In genomic region chr1:36557457-36558011, GRCm38 (mm10) we compare ENCODE assay signal across 9 mouse cellular contexts. TPM values are rescaled to one million over a fixed set of nuclear protein-coding genes. Genes with fewer than 3 reads are reported as not detected.
DNase-seq lines count a peak whose midpoint lies in the region; ATAC-seq and TF ChIP-seq lines count a peak whose summit lies in the region.
"Had no signal": no experiment of that assay in that cellular context is flagged by ENCODE, and none has a peak within 500 bp of the region (broad histone marks: within the 10 kb centered on the region; RNA-seq: fewer than 3 reads in every experiment).

No protein-coding gene starts in this region.

- 0 out of 2 replicates have a peak, but pooled peaks have one; percentile 35 for TF ChIP-seq POLR2A in heart, adult 2 months (IDR thresholded peaks at IDR 0.05; ENCODE audit: insufficient read depth, low read depth, low read length)

- intact Hi-C loops in heart, adult 2 months (cut with DNase I) = loop anchor here (2.0 kb wide), 1 partner anchor 55 kb away; no protein-coding TSS in a partner anchor

- TF ChIP-seq EP300 in heart, adult 2 months (IDR thresholded peaks at IDR 0.05; ENCODE audit: insufficient read depth, low read depth, low read length) = no peak

- H3K4me3 ChIP-seq in heart, adult 2 months = peak overlapping the region; percentile 98
- peak overlapping the region; percentile 94 for H3K4me3 ChIP-seq in limb, embryonic 15.5 days
- peak overlapping the region; percentile 99 for H3K4me3 ChIP-seq in midbrain, embryonic 13.5 days (replicated peaks)

- H3K9ac ChIP-seq in heart, adult 2 months (ENCODE audit: low read depth, low read length) = peak overlapping the region; percentile 91
- H3K9ac ChIP-seq in limb, embryonic 15.5 days = peak overlapping the region; percentile 87
- peak overlapping the region; percentile 99 for H3K9ac ChIP-seq in midbrain, embryonic 13.5 days (replicated peaks)

- H3K27me3 ChIP-seq in heart, adult 2 months (ENCODE audit: control insufficient read depth, insufficient read depth, low read length) = no peaks in the 10 kb centered on the region
- no peaks in the 10 kb centered on the region for H3K27me3 ChIP-seq in limb, embryonic 15.5 days
- H3K27me3 ChIP-seq in midbrain, embryonic 13.5 days = 0 out of 2 replicates have a peak, but pooled peaks cover 4% of the 10 kb centered on the region

- peak; percentile 34 for ATAC-seq in cerebellum, adult (ENCODE audit: insufficient number of reproducible peaks, low FRiP score, low TSS enrichment)
- ATAC-seq in limb, embryonic 15.5 days (ENCODE audit: insufficient number of reproducible peaks, low FRiP score, low TSS enrichment, low read depth) = peak; percentile 86
- peak; percentile 62 for ATAC-seq in midbrain, embryonic 13.5 days

- peaks cover 12% of the 10 kb centered on the region for H3K4me1 ChIP-seq in heart, adult 2 months (ENCODE audit: control insufficient read depth, insufficient read depth, low read length)
- peaks cover 49% of the 10 kb centered on the region for H3K4me1 ChIP-seq in limb, embryonic 15.5 days
- H3K4me1 ChIP-seq in midbrain, embryonic 13.5 days (replicated peaks) = peaks cover 40% of the 10 kb centered on the region

- H3K4me2 ChIP-seq in limb, embryonic 15.5 days = peak overlapping the region; percentile 82
- H3K4me2 ChIP-seq in midbrain, embryonic 13.5 days (replicated peaks) = peak overlapping the region; percentile 99

- TF ChIP-seq CTCF in heart, adult 2 months (IDR thresholded peaks at IDR 0.05) = peak; percentile 7; the same call in 1 of the 2 replicates

- peak overlapping the region; percentile 99 for H3K27ac ChIP-seq in heart, adult 2 months
- H3K27ac ChIP-seq in limb, embryonic 15.5 days = peak overlapping the region; percentile 99
- H3K27ac ChIP-seq in midbrain, embryonic 13.5 days = peak overlapping the region; percentile 100

- WGBS in heart, adult 2 months = 1% methylated on average over 48 of the region's 48 CpGs
- under 1% methylated on average over 47 of the region's 48 CpGs for WGBS in limb, embryonic 15.5 days
- under 1% methylated on average over 48 of the region's 48 CpGs for WGBS in midbrain, embryonic 13.5 days

- DNase-seq in cerebellum, adult 9-11 months = no peak
- DNase-seq in embryo, embryonic 9.5 days (ENCODE audit: extremely low spot score) = peak; percentile 90
- DNase-seq in heart, adult 2 months = peak; percentile 92
- DNase-seq in kidney, adult 11 months = peak; percentile 71
- DNase-seq in spleen, postnatal 10 days (ENCODE audit: low spot score in 2 of 2) = peak; percentile 30 to 56

- H3K9me3 ChIP-seq in limb, embryonic 15.5 days = no peaks in the 10 kb centered on the region
- no peaks in the 10 kb centered on the region for H3K9me3 ChIP-seq in midbrain, embryonic 13.5 days

- H3K36me3 ChIP-seq in heart, adult 2 months (ENCODE audit: control insufficient read depth, insufficient read depth, low read length) = no peaks in the 10 kb centered on the region
- peaks cover 30% of the 10 kb centered on the region for H3K36me3 ChIP-seq in limb, embryonic 15.5 days
- peaks cover 28% of the 10 kb centered on the region for H3K36me3 ChIP-seq in midbrain, embryonic 13.5 days

- H3K79me2 ChIP-seq in heart, adult 2 months (replicated peaks; ENCODE audit: control insufficient read depth, insufficient read depth, low read length) = peaks cover 3% of the 10 kb centered on the region; the same call in 1 of the 2 replicates

RNA-seq across cellular contexts. Expression of gene Sema4c, which starts 0.6 kb away (rescaled TPM):
- total RNA-seq in heart, adult 2 months (2021) = 10 to 100 TPM; 10.6 to 11.1 TPM
- polyA plus RNA-seq in heart, adult 2 months (2012; rRNA removed) = 12.7 and 15.2 TPM in 2 replicates
- 15.4 and 18.1 TPM in 2 replicates for polyA plus RNA-seq in limb, embryonic 15.5 days (2015; fragmentation: Nextera tagmentation; extraction: Ambion mirVana)
- polyA plus RNA-seq in midbrain, embryonic 13.5 days (2015; fragmentation: Nextera tagmentation; extraction: Ambion mirVana) = 33.4 and 35.4 TPM in 2 replicates

RNA-seq across cellular contexts. Expression of gene Ankrd39, which starts 10.3 kb away (rescaled TPM):
- 1 to 10 TPM; 6.2 to 6.3 TPM for total RNA-seq in heart, adult 2 months (2021)
- polyA plus RNA-seq in heart, adult 2 months (2012; rRNA removed) = 11.1 TPM in 2 replicates
- polyA plus RNA-seq in limb, embryonic 15.5 days (2015; fragmentation: Nextera tagmentation; extraction: Ambion mirVana) = 21.7 and 24.0 TPM in 2 replicates
- polyA plus RNA-seq in midbrain, embryonic 13.5 days (2015; fragmentation: Nextera tagmentation; extraction: Ambion mirVana) = 22.1 and 22.3 TPM in 2 replicates

RNA-seq across cellular contexts. Expression of gene Gm42417, which starts 18.3 kb away (rescaled TPM):
- 100 to 1,000 TPM; 148 to 172 TPM for total RNA-seq in heart, adult 2 months (2021)
- 0.09 TPM in 1 of 2 replicates, not detected in the other for polyA plus RNA-seq in heart, adult 2 months (2012; rRNA removed)
- polyA plus RNA-seq in limb, embryonic 15.5 days (2015; fragmentation: Nextera tagmentation; extraction: Ambion mirVana) = 0.31 and 0.38 TPM in 2 replicates
- polyA plus RNA-seq in midbrain, embryonic 13.5 days (2015; fragmentation: Nextera tagmentation; extraction: Ambion mirVana) = not detected in 2 replicates
- polyA plus RNA-seq: large intestine, adult 2 months had no signal

RNA-seq across cellular contexts. Expression of gene Ankrd23, which starts 20.9 kb away (rescaled TPM):
- 100 to 1,000 TPM; 310 to 338 TPM for total RNA-seq in heart, adult 2 months (2021)
- polyA plus RNA-seq in heart, adult 2 months (2012; rRNA removed) = 397 and 412 TPM in 2 replicates
- 19.5 and 20.6 TPM in 2 replicates for polyA plus RNA-seq in limb, embryonic 15.5 days (2015; fragmentation: Nextera tagmentation; extraction: Ambion mirVana)
- 16.1 and 19.0 TPM in 2 replicates for polyA plus RNA-seq in midbrain, embryonic 13.5 days (2015; fragmentation: Nextera tagmentation; extraction: Ambion mirVana)

RNA-seq across cellular contexts. Expression of gene Cnnm3, which starts 45.9 kb away (rescaled TPM):
- 10 to 100 TPM; 11.1 to 15.1 TPM for total RNA-seq in heart, adult 2 months (2021)
- polyA plus RNA-seq in heart, adult 2 months (2012; rRNA removed) = 14.1 and 15.6 TPM in 2 replicates
- polyA plus RNA-seq in limb, embryonic 15.5 days (2015; fragmentation: Nextera tagmentation; extraction: Ambion mirVana) = 2.6 and 3.2 TPM in 2 replicates
- polyA plus RNA-seq in midbrain, embryonic 13.5 days (2015; fragmentation: Nextera tagmentation; extraction: Ambion mirVana) = 4.2 and 4.8 TPM in 2 replicates

Comparison
In these comparisons a context has a peak if more than half of its experiments do, and no peak if none do; other contexts are left out.
1. ATAC-seq: peak in every context shown above with its lines; median percentile 86 in limb, embryonic 15.5 days; 62 in midbrain, embryonic 13.5 days; 34 in cerebellum, adult.